Mouse (Mus musculus): Measurements from ENCODE around the gene Zfp59.
"Not testable (repeated sequence)": the region's sequence is repeated elsewhere in the genome, so short reads cannot be mapped to it uniquely, and the experiment has no call there.

DNA sequence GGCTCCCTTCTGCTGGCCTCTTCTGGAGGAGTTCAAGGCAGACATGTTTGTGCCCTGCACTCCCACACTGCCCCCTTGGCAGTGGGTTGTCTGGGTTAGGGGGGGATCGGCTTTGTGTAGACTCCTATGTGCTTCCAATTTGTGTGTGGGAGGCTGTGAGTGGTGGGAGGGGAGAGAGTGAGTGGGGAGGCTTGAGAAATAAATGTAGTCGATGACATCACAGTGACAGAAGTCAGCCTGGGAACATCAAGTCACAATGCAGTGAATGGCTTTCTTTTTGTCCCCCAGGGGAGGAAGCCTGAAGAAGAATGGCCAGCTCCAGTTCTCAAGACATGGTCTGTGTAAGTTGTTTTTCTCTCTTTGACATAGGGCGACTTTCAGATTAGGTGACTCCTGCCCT is 31.5 kb upstream of the Zfp59 start, which contains the start of gene Zfp626:
- not testable (repeated sequence) for TF ChIP-seq CTCF, POLR2A (IDR thresholded peaks at IDR 0.05; ENCODE audit: extremely low read depth, insufficient read depth, low read length)
